Mouse (Mus musculus) heart, postnatal 0 days (tissue): ENCODE data around the gene Esyt3. TPM values are rescaled to one million over a fixed set of nuclear protein-coding genes. Genes with fewer than 3 reads are reported as not detected.

Experiments used
- ATAC-seq: fragments of 200-750 bp; cut with Nextera tagmentation; 2 replicates; pipeline ENCODE4 v1.8.0; 2017; ENCODE audit warnings: low read depth, moderate number of reproducible peaks, moderate library complexity; ENCODE audit not compliant: insufficient read depth
- DNase-seq: peaks from one replicate; pipeline ENCODE4 v3.0.0-alpha.2; 2016; ENCODE audit warnings: low spot score
- H3K27ac ChIP-seq: fragments of 300-500 bp; sonication (generic); 2 replicates; pipeline ENCODE4 v1.5.1; 2014; ENCODE audit warnings: low read depth, mild to moderate bottlenecking
- H3K27me3 ChIP-seq: fragments of 300-500 bp; sonication (generic); 2 replicates; pipeline ENCODE4 v1.6.1; 2014; ENCODE audit warnings: low read length, mixed read lengths; ENCODE audit not compliant: control insufficient read depth, insufficient read depth
- H3K36me3 ChIP-seq: fragments of 300-500 bp; sonication (generic); replicated peaks from 2 replicates; pipeline ENCODE4 v1.6.1; 2014; ENCODE audit warnings: low read length, mixed read lengths; ENCODE audit not compliant: control insufficient read depth, insufficient read depth
- H3K4me1 ChIP-seq: fragments of 300-500 bp; sonication (generic); 2 replicates; pipeline ENCODE4 v1.6.1; 2014; ENCODE audit warnings: antibody characterized with exemption; ENCODE audit not compliant: control insufficient read depth, insufficient read depth
- H3K4me2 ChIP-seq: fragments of 300-500 bp; sonication (generic); 2 replicates; pipeline ENCODE4 v1.6.1; 2014; ENCODE audit warnings: low read depth, mild to moderate bottlenecking, low read length, moderate library complexity
- H3K4me3 ChIP-seq: fragments of 300-500 bp; sonication (generic); 2 replicates; pipeline ENCODE4 v1.5.1; 2014; ENCODE audit warnings: low read depth, low read length
- H3K9ac ChIP-seq: fragments of 300-500 bp; sonication (generic); replicated peaks from 2 replicates; pipeline ENCODE4 v1.6.1; 2014; ENCODE audit warnings: low read depth, low read length, mixed read lengths
- H3K9me3 ChIP-seq: fragments of 300-500 bp; sonication (generic); replicated peaks from 2 replicates; pipeline ENCODE4 v1.6.1; 2016; ENCODE audit warnings: low read length; ENCODE audit not compliant: control insufficient read depth
- CTCF ChIP-seq: IDR thresholded peaks from 2 replicates; pipeline ENCODE4 v1.5.1; 2016; ENCODE audit warnings: antibody characterized with exemption, control low read depth, low read depth
- EP300 ChIP-seq: IDR thresholded peaks from 2 replicates; pipeline ENCODE4 v1.6.1; 2016; ENCODE audit warnings: antibody characterized with exemption, low read depth
- WGBS: fragments of 180-500 bp; shearing (Covaris S2); extraction: QIAGEN DNeasy Blood & Tissue Kit; methylation state at CpG from one replicate; pipeline ENCODE4 v1.1.7; 2014; 5-methylcytosine and 5-hydroxymethylcytosine counted together
- polyA plus RNA-seq: library from polyadenylated mRNA; unstranded; fragments of >200 nt; fragmentation: Nextera tagmentation; extraction: Ambion mirVana; gene quantifications from 2 replicates; pipeline ENCODE4 v1.2.1, GENCODE M21; 2015
- total RNA-seq: library from RNA; depleted of rRNA; stranded (reverse); fragments of >200 nt; gene quantifications from 2 replicates; pipeline ENCODE4 v1.2.3, GENCODE M21; 2014; ENCODE audit warnings: low replicate concordance; rRNA removed

Gene Esyt3
- total RNA-seq (0.04 and 0.12 TPM in 2 replicates), polyA plus RNA-seq (0.16 and 0.21 TPM in 2 replicates)

GRCm38 (mm10) chr9:99357921-99358692, at the start of gene Esyt3:
TSS of gene Esyt3 (minus strand) at chr9:99358557.
- 2% methylated on average over 66 of the region's 66 CpGs for WGBS
- peaks cover 51% of the 10 kb centered on the region for H3K27me3 ChIP-seq
- peak within 1 kb of the TSS; percentile 39 for H3K4me3 ChIP-seq
- no peaks in the 10 kb centered on the region for H3K36me3 ChIP-seq
- ATAC-seq, result peak; percentile 34
- TF ChIP-seq EP300 (no peak), CTCF (no peak)
- no peaks in the 10 kb centered on the region for H3K9me3 ChIP-seq
- peaks cover 8% of the 10 kb centered on the region; the same call in 1 of the 2 replicates for H3K4me1 ChIP-seq
- no peak within 1 kb of the TSS for H3K27ac ChIP-seq
- DNase-seq, result no peak
- no peak within 1 kb of the TSS for H3K9ac ChIP-seq
- peak within 1 kb of the TSS; percentile 54 for H3K4me2 ChIP-seq

GRCm38 (mm10) chr9:99401288-99401974, 43.1 kb upstream of the Esyt3 start:
- Histone ChIP-seq H3K4me2 (no peak overlapping the region), H3K27ac (no peak overlapping the region), H3K4me1 (peaks cover 13% of the 10 kb centered on the region), H3K36me3 (no peaks in the 10 kb centered on the region), H3K9ac (no peak overlapping the region), H3K4me3 (no peak overlapping the region), H3K9me3 (no peaks in the 10 kb centered on the region), H3K27me3 (no peaks in the 10 kb centered on the region)
- TF ChIP-seq CTCF (no peak), EP300 (no peak)
- 0 out of 2 replicates have a peak, but pooled peaks have one; percentile 8 for ATAC-seq
- DNase-seq, result no peak
- WGBS, result 38% methylated on average over 9 of the region's 9 CpGs

GRCm38 (mm10) chr9:99400781-99401180, 42.4 kb upstream of the Esyt3 start:
- Histone ChIP-seq H3K4me2 (no peak overlapping the region), H3K27ac (no peak overlapping the region), H3K9ac (no peak overlapping the region), H3K4me3 (no peak overlapping the region), H3K4me1 (peaks cover 13% of the 10 kb centered on the region), H3K9me3 (no peaks in the 10 kb centered on the region), H3K36me3 (no peaks in the 10 kb centered on the region), H3K27me3 (no peaks in the 10 kb centered on the region)
- TF ChIP-seq EP300 (no peak), CTCF (no peak)
- ATAC-seq, result no peak
- WGBS, result 62% methylated on average over 6 of the region's 6 CpGs
- DNase-seq, result no peak

- DNase-seq, result no peak
- Histone ChIP-seq H3K27ac (no peak overlapping the region), H3K27me3 (no peaks in the 10 kb centered on the region), H3K4me3 (no peak overlapping the region), H3K4me2 (no peak overlapping the region), H3K9me3 (no peaks in the 10 kb centered on the region), H3K4me1 (peaks cover 13% of the 10 kb centered on the region), H3K36me3 (peaks cover 10% of the 10 kb centered on the region), H3K9ac (no peak overlapping the region)
- ATAC-seq, result peak; percentile 39; the same call in 1 of the 2 replicates
- 62% methylated on average over 13 of the region's 13 CpGs for WGBS
- TF ChIP-seq CTCF (no peak), EP300 (no peak)
Measured at GRCm38 (mm10) chr9:99397056-99397815, 38.9 kb upstream of the Esyt3 start.

GRCm38 (mm10) chr9:99394366-99394765, 36.0 kb upstream of the Esyt3 start:
- no peak overlapping the region for H3K4me2 ChIP-seq
- no peaks in the 10 kb centered on the region for H3K27me3 ChIP-seq
- DNase-seq, result no peak
- H3K9me3 ChIP-seq, result no peaks in the 10 kb centered on the region
- no peaks in the 10 kb centered on the region for H3K4me1 ChIP-seq
- 64% methylated on average over 11 of the region's 11 CpGs for WGBS
- TF ChIP-seq CTCF (no peak), EP300 (no peak)
- no peak overlapping the region for H3K27ac ChIP-seq
- no peak overlapping the region for H3K9ac ChIP-seq
- no peak overlapping the region for H3K4me3 ChIP-seq
- H3K36me3 ChIP-seq, result peaks cover 18% of the 10 kb centered on the region
- no peak for ATAC-seq
